Mouse (Mus musculus) intestine, embryonic 15.5 days (tissue): ENCODE data around the gene Dop1b. TPM values are rescaled to one million over a fixed set of nuclear protein-coding genes. Genes with fewer than 3 reads are reported as not detected.
"Not testable (repeated sequence)": the region's sequence is repeated elsewhere in the genome, so short reads cannot be mapped to it uniquely, and the experiment has no call there.

ENCODE experiments used
- ATAC-seq: fragments of 200-750 bp; cut with Nextera tagmentation; 2 replicates; pipeline ENCODE4 v1.8.0; 2017; ENCODE audit warnings: moderate TSS enrichment, moderate library complexity
- H3K27ac ChIP-seq: fragments of 300-500 bp; sonication (generic); 2 replicates; pipeline ENCODE4 v1.5.1; 2015; ENCODE audit warnings: mild to moderate bottlenecking, inconsistent platforms
- H3K27me3 ChIP-seq: fragments of 300-500 bp; sonication (generic); replicated peaks from 2 replicates; pipeline ENCODE4 v1.6.1; 2015; ENCODE audit warnings: inconsistent platforms
- H3K36me3 ChIP-seq: fragments of 300-500 bp; sonication (generic); 2 replicates; pipeline ENCODE4 v1.6.1; 2015; ENCODE audit warnings: inconsistent platforms
- H3K4me1 ChIP-seq: fragments of 300-500 bp; sonication (generic); replicated peaks from 2 replicates; pipeline ENCODE4 v1.6.1; 2015; ENCODE audit warnings: inconsistent platforms
- H3K4me2 ChIP-seq: fragments of 300-500 bp; sonication (generic); replicated peaks from 2 replicates; pipeline ENCODE4 v1.6.1; 2015; ENCODE audit warnings: mild to moderate bottlenecking, inconsistent platforms
- H3K4me3 ChIP-seq: fragments of 300-500 bp; sonication (generic); replicated peaks from 2 replicates; pipeline ENCODE4 v1.5.1; 2015; ENCODE audit warnings: inconsistent platforms
- H3K9ac ChIP-seq: fragments of 300-500 bp; sonication (generic); 2 replicates; pipeline ENCODE4 v1.6.1; 2015; ENCODE audit warnings: inconsistent platforms
- H3K9me3 ChIP-seq: fragments of 300-500 bp; sonication (generic); 2 replicates; pipeline ENCODE4 v1.6.1; 2016; ENCODE audit warnings: inconsistent platforms
- WGBS: fragments of 180-500 bp; shearing (Covaris S2); methylation state at CpG from one replicate; pipeline ENCODE4 v1.1.7; 2015; 5-methylcytosine and 5-hydroxymethylcytosine counted together
- polyA plus RNA-seq: library from polyadenylated mRNA; unstranded; fragments of >200 nt; fragmentation: Nextera tagmentation; extraction: Ambion mirVana; gene quantifications from 2 replicates; pipeline ENCODE4 v1.2.1, GENCODE M21; 2015

Dop1b gene
- polyA plus RNA-seq, 1 experiment from 2014 or later: 14.4 TPM

- no peak overlapping the region for H3K27ac ChIP-seq
- 66% methylated on average over 15 of the region's 15 CpGs for WGBS
- H3K4me1 ChIP-seq: no peaks in the 10 kb centered on the region
Measured at GRCm38 (mm10) chr16:93769621-93770020, 57.9 kb downstream of the Dop1b start.

GRCm38 (mm10) chr16:93770271-93770926 is 58.7 kb downstream of the Dop1b start:
- H3K36me3 ChIP-seq: no peaks in the 10 kb centered on the region

More at GRCm38 (mm10) chr16:93769621-93770020, 57.9 kb downstream of the Dop1b start:
- ATAC-seq: no peak
- no peaks in the 10 kb centered on the region for H3K9me3 ChIP-seq
- no peak overlapping the region for H3K4me3 ChIP-seq
- no peak overlapping the region for H3K9ac ChIP-seq
- H3K4me2 ChIP-seq: no peak overlapping the region
- no peaks in the 10 kb centered on the region for H3K27me3 ChIP-seq
- H3K36me3 ChIP-seq: no peaks in the 10 kb centered on the region

DNA sequence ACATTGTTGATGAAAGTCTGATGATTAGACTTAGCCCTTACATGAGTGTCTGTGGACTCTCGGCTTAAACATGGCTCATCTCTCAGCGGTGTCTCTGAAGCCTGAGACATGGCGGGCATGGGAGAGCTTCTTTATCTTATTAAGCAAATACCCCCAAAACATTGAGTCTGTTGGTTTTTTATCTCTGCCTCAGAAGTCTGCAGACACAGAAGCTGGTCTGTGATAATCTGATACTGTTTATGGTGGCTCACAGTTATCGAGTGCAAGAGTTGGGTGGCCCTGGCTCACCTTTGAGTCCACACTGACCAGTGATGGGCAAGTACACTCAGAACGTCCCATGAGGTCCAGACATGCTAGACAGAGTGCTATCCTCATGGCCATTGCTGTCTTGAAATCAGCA is 63.0 kb downstream of the Dop1b start:
- Histone ChIP-seq H3K4me1 (0 out of 2 replicates have a peak, but pooled peaks cover 2% of the 10 kb centered on the region), H3K9me3 (no peaks in the 10 kb centered on the region), H3K27ac (no peak overlapping the region), H3K36me3 (no peaks in the 10 kb centered on the region; the same call in 1 of the 2 replicates), H3K9ac (no peak overlapping the region), H3K4me3 (no peak overlapping the region), H3K4me2 (no peak overlapping the region), H3K27me3 (no peaks in the 10 kb centered on the region)
- 72% methylated on average over 5 of the region's 5 CpGs for WGBS
- no peak for ATAC-seq

More at GRCm38 (mm10) chr16:93770271-93770926, 58.7 kb downstream of the Dop1b start:
- H3K9me3 ChIP-seq: no peaks in the 10 kb centered on the region
- H3K27me3 ChIP-seq: no peaks in the 10 kb centered on the region
- H3K9ac ChIP-seq: no peak overlapping the region
- H3K4me1 ChIP-seq: no peaks in the 10 kb centered on the region
- H3K27ac ChIP-seq: no peak overlapping the region
- no peak overlapping the region for H3K4me2 ChIP-seq
- WGBS: 64% methylated on average over 32 of the region's 32 CpGs
- peak; percentile 51 for ATAC-seq
- no peak overlapping the region for H3K4me3 ChIP-seq

DNA sequence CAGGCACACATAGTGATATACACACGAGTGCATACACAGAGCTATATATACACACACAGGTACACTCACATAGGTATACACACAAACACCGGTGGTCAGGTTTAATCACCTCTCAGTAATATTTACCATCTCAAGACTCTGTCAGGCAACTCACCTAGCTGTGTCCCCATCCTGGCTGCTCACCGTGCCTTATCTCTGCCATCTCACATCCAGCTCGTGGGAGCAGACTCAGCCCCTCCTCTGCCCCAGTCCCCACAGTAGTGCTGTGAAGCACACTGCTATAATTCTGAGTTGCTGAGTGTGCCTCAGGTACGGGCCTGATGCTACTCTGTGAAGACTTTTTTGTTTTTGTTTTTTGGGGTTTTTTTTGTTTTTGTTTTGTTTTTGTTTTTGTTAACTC is 64.8 kb downstream of the Dop1b start:
- WGBS: 60% methylated on average over 5 of the region's 5 CpGs
- Histone ChIP-seq H3K4me2 (no peak overlapping the region), H3K36me3 (no peaks in the 10 kb centered on the region; the same call in 1 of the 2 replicates), H3K9me3 (no peaks in the 10 kb centered on the region), H3K9ac (no peak overlapping the region), H3K4me1 (0 out of 2 replicates have a peak, but pooled peaks cover 2% of the 10 kb centered on the region), H3K27me3 (no peaks in the 10 kb centered on the region), H3K27ac (no peak overlapping the region), H3K4me3 (no peak overlapping the region)
- no peak for ATAC-seq

DNA sequence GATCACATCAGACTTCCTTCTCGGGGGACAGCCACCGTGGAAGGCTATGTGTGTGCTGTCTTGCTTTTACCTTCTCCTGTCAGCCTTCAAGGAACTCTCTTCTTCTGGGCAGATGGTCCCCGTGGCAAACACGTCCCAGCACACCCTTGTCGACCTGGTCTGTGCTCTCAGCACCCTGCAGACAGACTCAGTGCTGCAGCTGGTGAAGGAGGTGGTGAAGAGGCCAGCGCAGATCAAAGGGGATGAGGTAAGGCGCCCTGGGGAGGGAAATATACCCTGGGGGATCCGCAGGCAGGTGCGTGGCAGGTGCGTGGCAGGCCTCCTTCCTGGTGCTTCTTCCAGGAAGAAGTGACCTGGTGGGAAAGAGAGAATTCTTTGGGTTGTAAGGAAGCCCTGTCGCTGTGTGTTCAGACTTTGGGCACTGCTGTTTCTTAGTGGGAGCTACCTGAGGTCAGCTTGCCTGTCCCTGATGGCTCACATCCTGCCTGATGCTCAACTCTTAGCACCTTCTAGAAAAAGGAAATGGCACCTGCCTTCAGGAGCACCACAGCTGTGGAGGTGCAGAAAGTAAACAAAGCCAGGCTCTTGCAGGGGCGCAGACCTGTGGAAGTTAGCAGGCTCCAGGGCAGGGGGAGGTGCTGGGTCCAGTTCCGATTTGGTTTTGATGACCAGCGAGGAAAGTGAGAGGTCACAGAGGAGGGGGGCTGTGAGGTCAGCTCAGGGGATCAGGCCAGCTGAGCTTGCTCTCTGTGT is 65.7 kb downstream of the Dop1b start:
- no peak overlapping the region for H3K9ac ChIP-seq

DNA sequence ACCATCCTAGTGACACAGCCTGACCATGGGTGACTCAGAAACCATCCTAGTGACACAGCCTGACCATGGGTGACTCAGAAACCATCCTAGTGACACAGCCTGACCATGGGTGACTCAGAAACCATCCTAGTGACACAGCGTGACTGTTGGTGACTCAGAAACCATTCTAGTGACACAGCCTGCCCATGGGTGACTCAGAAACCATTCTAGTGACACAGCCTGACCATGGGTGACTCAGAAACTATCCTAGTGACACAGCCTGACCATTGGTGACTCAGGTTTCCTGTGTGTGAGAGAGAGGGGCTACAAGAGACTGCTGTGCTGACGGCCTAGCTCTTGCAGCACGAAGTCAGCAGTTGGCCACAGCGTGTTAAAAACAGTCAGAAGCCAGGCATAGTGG is 66.7 kb downstream of the Dop1b start:
- not testable (repeated sequence) for H3K4me1 ChIP-seq, H3K4me2 ChIP-seq, H3K4me3 ChIP-seq, H3K27me3 ChIP-seq, H3K36me3 ChIP-seq, H3K9me3 ChIP-seq, H3K9ac ChIP-seq, H3K27ac ChIP-seq, ATAC-seq
- 84% methylated on average over 4 of the region's 4 CpGs for WGBS

More for the DNA sequence above, 65.7 kb downstream of the Dop1b start:
- Histone ChIP-seq H3K27ac (no peak overlapping the region), H3K27me3 (no peaks in the 10 kb centered on the region), H3K4me2 (no peak overlapping the region), H3K36me3 (no peaks in the 10 kb centered on the region; the same call in 1 of the 2 replicates), H3K4me3 (no peak overlapping the region), H3K4me1 (0 out of 2 replicates have a peak, but pooled peaks cover 2% of the 10 kb centered on the region), H3K9me3 (no peaks in the 10 kb centered on the region)
- ATAC-seq: no peak
- WGBS: 49% methylated on average over 14 of the region's 14 CpGs

- no peaks in the 10 kb centered on the region for H3K27me3 ChIP-seq
Measured at GRCm38 (mm10) chr16:93779554-93779953, 67.8 kb downstream of the Dop1b start.

GRCm38 (mm10) chr16:93780660-93781479 is 69.2 kb downstream of the Dop1b start:
- H3K9ac ChIP-seq: no peak overlapping the region
- peak; percentile 31; the same call in 1 of the 2 replicates for ATAC-seq
- H3K4me2 ChIP-seq: no peak overlapping the region
- H3K27me3 ChIP-seq: no peaks in the 10 kb centered on the region
- H3K4me3 ChIP-seq: no peak overlapping the region
- 0 out of 2 replicates have a peak, but pooled peaks cover 2% of the 10 kb centered on the region for H3K4me1 ChIP-seq
- H3K27ac ChIP-seq: no peak overlapping the region
- 56% methylated on average over 14 of the region's 14 CpGs for WGBS
- peaks cover 4% of the 10 kb centered on the region; the same call in 1 of the 2 replicates for H3K36me3 ChIP-seq
- H3K9me3 ChIP-seq: no peaks in the 10 kb centered on the region

More at GRCm38 (mm10) chr16:93779554-93779953, 67.8 kb downstream of the Dop1b start:
- ATAC-seq: peak; percentile 64
- Histone ChIP-seq H3K36me3 (peaks cover 4% of the 10 kb centered on the region; the same call in 1 of the 2 replicates), H3K4me1 (0 out of 2 replicates have a peak, but pooled peaks cover 2% of the 10 kb centered on the region), H3K9me3 (no peaks in the 10 kb centered on the region), H3K4me3 (no peak overlapping the region), H3K27ac (no peak overlapping the region), H3K9ac (no peak overlapping the region), H3K4me2 (no peak overlapping the region)
- 79% methylated on average over 4 of the region's 4 CpGs for whole genome bisulfite sequencing

DNA sequence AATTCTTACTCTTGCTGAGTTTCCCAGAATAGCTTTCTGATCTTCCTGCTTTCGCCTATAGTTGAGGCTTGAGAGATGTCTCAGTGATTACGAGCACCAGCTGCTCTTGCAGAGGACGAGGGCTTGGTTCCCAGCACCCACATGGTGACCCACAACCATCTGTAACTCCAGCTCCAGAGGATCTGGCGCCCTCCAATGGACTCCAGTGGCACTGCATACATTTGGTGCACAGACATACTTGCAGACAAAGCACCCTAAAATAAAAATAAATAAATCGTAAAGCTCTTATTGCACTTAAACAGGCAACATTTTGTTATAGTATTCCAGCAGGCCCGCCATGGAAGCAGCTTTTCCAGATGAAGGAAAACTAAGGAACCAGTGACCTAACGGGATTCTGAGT is 72.5 kb downstream of the Dop1b start:
- 91% methylated on average over 7 of the region's 7 CpGs for WGBS
- no peak overlapping the region for H3K4me2 ChIP-seq
- no peaks in the 10 kb centered on the region for H3K9me3 ChIP-seq
- ATAC-seq: no peak
- 0 out of 2 replicates have a peak, but pooled peaks cover 4% of the 10 kb centered on the region for H3K36me3 ChIP-seq
- H3K4me1 ChIP-seq: 0 out of 2 replicates have a peak, but pooled peaks cover 2% of the 10 kb centered on the region
- H3K27me3 ChIP-seq: no peaks in the 10 kb centered on the region
- H3K9ac ChIP-seq: no peak overlapping the region
- H3K4me3 ChIP-seq: no peak overlapping the region
- no peak overlapping the region for H3K27ac ChIP-seq

- Histone ChIP-seq H3K9ac (no peak overlapping the region), H3K36me3 (0 out of 2 replicates have a peak, but pooled peaks cover 4% of the 10 kb centered on the region), H3K4me3 (no peak overlapping the region), H3K4me1 (no peaks in the 10 kb centered on the region), H3K27ac (no peak overlapping the region), H3K9me3 (no peaks in the 10 kb centered on the region), H3K4me2 (no peak overlapping the region), H3K27me3 (no peaks in the 10 kb centered on the region)
- 7% methylated on average over 9 of the region's 9 CpGs for WGBS
- peak; percentile 88 for ATAC-seq
Measured at GRCm38 (mm10) chr16:93785805-93786204, 74.1 kb downstream of the Dop1b start.

GRCm38 (mm10) chr16:93788388-93788787 is 76.7 kb downstream of the Dop1b start:
- no peaks in the 10 kb centered on the region for H3K27me3 ChIP-seq
- no peak overlapping the region for H3K27ac ChIP-seq
- ATAC-seq: no peak
- no peaks in the 10 kb centered on the region for H3K4me1 ChIP-seq
- WGBS: 84% methylated on average over 4 of the region's 4 CpGs
- no peak overlapping the region for H3K4me3 ChIP-seq
- 0 out of 2 replicates have a peak, but pooled peaks cover 4% of the 10 kb centered on the region for H3K36me3 ChIP-seq
- no peak overlapping the region for H3K9ac ChIP-seq
- no peaks in the 10 kb centered on the region for H3K9me3 ChIP-seq
- H3K4me2 ChIP-seq: no peak overlapping the region

DNA sequence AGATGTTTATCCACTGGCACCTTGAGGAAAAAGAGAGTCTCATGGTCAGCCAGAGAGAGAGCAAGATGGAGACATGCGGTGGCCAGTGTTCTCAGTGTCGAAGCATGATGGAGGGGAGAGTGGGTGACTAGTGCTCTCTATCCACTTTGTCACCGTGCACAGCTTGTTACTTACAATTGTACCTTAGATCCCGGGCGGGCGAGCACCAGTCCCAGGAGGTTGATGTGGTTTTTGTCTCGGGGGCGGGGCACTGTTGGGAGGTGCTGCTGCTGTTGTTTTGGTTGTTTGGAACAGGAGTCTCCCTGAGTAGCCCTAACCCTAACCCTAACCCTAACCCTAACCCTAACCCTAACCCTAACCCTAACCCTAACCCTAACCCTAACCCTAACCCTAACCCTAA is 77.2 kb downstream of the Dop1b start:
- Histone ChIP-seq H3K4me2 (no peak overlapping the region), H3K9ac (no peak overlapping the region), H3K4me1 (no peaks in the 10 kb centered on the region), H3K27ac (no peak overlapping the region), H3K4me3 (no peak overlapping the region), H3K9me3 (no peaks in the 10 kb centered on the region), H3K27me3 (no peaks in the 10 kb centered on the region), H3K36me3 (0 out of 2 replicates have a peak, but pooled peaks cover 3% of the 10 kb centered on the region)
- no peak for ATAC-seq
- WGBS: 93% methylated on average over 8 of the region's 8 CpGs
